Mouse (Mus musculus) lung, embryonic 14.5 days (tissue): ENCODE results near the gene 5730596B20Rik. TPM values are rescaled to one million over a fixed set of nuclear protein-coding genes. Genes with fewer than 3 reads are reported as not detected.

Experiments
- ATAC-seq: fragments of 200-750 bp; cut with Nextera tagmentation; 2 replicates; pipeline ENCODE4 v1.8.0; 2017; ENCODE audit warnings: mild to moderate bottlenecking, moderate TSS enrichment, moderate library complexity; ENCODE audit not compliant: insufficient read depth
- DNase-seq: peaks from one replicate; pipeline ENCODE4 v3.0.0-alpha.2; 2015
- H3K27ac ChIP-seq: fragments of 300-500 bp; sonication (generic); 2 replicates; pipeline ENCODE4 v1.5.1; 2014; ENCODE audit warnings: low read depth, mild to moderate bottlenecking, moderate library complexity
- H3K27me3 ChIP-seq: fragments of 300-500 bp; sonication (generic); 2 replicates; pipeline ENCODE4 v1.6.1; 2014; ENCODE audit warnings: low read length, control low read depth; ENCODE audit not compliant: insufficient read depth
- H3K36me3 ChIP-seq: fragments of 300-500 bp; sonication (generic); 2 replicates; pipeline ENCODE4 v1.6.1; 2014; ENCODE audit warnings: control low read depth; ENCODE audit not compliant: insufficient read depth
- H3K4me1 ChIP-seq: fragments of 300-500 bp; sonication (generic); 2 replicates; pipeline ENCODE4 v1.6.1; 2014; ENCODE audit warnings: antibody characterized with exemption, control low read depth; ENCODE audit not compliant: insufficient read depth
- H3K4me2 ChIP-seq: fragments of 300-500 bp; sonication (generic); 2 replicates; pipeline ENCODE4 v1.6.1; 2014; ENCODE audit warnings: mild to moderate bottlenecking
- H3K4me3 ChIP-seq: fragments of 300-500 bp; sonication (generic); 2 replicates; pipeline ENCODE4 v1.5.1; 2014; ENCODE audit warnings: low read depth, low read length
- H3K9ac ChIP-seq: fragments of 300-500 bp; sonication (generic); 2 replicates; pipeline ENCODE4 v1.6.1; 2014
- H3K9me3 ChIP-seq: fragments of 300-500 bp; sonication (generic); 2 replicates; pipeline ENCODE4 v1.6.1; 2016; ENCODE audit warnings: low read depth, low read length, control low read depth
- CTCF ChIP-seq: IDR thresholded peaks from 2 replicates; pipeline ENCODE4 v1.5.1; 2016; ENCODE audit warnings: antibody characterized with exemption, low read depth
- WGBS: fragments of 180-500 bp; shearing (Covaris S2); extraction: QIAGEN DNeasy Blood & Tissue Kit; methylation state at CpG from one replicate; pipeline ENCODE4 v1.1.7; 2014; 5-methylcytosine and 5-hydroxymethylcytosine counted together
- polyA plus RNA-seq: library from polyadenylated mRNA; unstranded; fragments of >200 nt; fragmentation: Nextera tagmentation; extraction: Ambion mirVana; gene quantifications from 2 replicates; pipeline ENCODE4 v1.2.1, GENCODE M21; 2014

The 5730596B20Rik gene
- polyA plus RNA-seq, 1 experiment from 2014 or later: 2.6 TPM

DNA sequence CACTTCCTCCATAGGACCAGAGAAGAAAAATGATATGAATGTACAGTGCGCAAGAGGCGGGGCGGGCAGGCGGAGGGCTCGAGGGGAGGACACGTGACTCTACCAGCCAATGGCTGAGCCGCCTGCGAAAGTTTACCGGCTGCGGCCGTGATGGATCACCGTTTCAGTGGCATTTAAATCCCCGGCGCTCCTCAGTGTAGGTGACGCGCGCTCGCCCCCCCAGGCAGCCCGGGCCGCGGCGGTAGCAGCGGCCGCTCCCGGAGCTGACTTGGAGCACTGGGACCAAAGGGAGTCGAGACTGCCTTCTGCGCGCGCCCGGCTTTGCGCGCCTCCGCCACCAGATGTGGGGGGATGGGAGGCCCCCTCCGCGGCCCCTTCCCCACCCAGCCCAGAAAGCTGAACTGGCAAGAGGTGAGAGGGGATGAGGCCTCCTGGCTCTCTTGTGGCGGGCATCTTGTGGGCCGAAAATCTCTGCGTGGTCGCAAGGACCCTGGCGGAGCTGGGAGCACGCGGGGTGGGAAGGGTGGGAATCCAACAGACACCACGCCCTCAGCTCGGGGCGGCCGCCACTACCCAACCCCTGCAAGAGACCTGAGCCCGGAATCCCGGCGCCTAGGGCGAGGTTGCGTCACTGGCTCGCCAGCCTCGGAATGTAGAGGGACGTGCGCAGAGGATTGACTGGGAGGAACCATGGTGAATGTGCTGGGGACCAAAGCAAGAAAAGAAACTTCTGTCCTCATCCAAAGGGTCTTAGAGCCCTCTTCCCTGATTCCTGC lies 18.8 kb upstream of the 5730596B20Rik start, which contains the start of gene Hoxa1:
Hoxa1 (minus strand) TSS at position 42 of the 776 bp plus-strand sequence.
- H3K4me1 ChIP-seq: no peaks in the 10 kb centered on the region

GRCm38 (mm10) chr6:52159164-52159761 lies 18.0 kb upstream of the 5730596B20Rik start:
- peak; percentile 13 for ATAC-seq
- no peaks in the 10 kb centered on the region for H3K9me3 ChIP-seq
- peak overlapping the region; percentile 79 for H3K4me2 ChIP-seq
- peak overlapping the region; percentile 91 for H3K9ac ChIP-seq
- peak overlapping the region; percentile 71 for H3K4me3 ChIP-seq
- peak; percentile 76 for DNase-seq
- H3K27me3 ChIP-seq: peaks cover 27% of the 10 kb centered on the region
- 4% methylated on average over 12 of the region's 12 CpGs for WGBS
- no peaks in the 10 kb centered on the region for H3K4me1 ChIP-seq
- H3K27ac ChIP-seq: peak overlapping the region; percentile 97
- H3K36me3 ChIP-seq: no peaks in the 10 kb centered on the region; the same call in 1 of the 2 replicates
- TF ChIP-seq CTCF: no peak

More for the DNA sequence above, 18.8 kb upstream of the 5730596B20Rik start, which contains the start of gene Hoxa1:
- Histone ChIP-seq H3K4me2 (peak within 1 kb of the TSS; percentile 79), H3K27me3 (peaks cover 27% of the 10 kb centered on the region), H3K4me3 (peak within 1 kb of the TSS; percentile 71), H3K9ac (peak within 1 kb of the TSS; percentile 91), H3K9me3 (no peaks in the 10 kb centered on the region), H3K36me3 (no peaks in the 10 kb centered on the region; the same call in 1 of the 2 replicates), H3K27ac (peak within 1 kb of the TSS; percentile 97)
- ATAC-seq (peak; percentile 84), DNase-seq (peak; percentile 96)
- under 1% methylated on average over 55 of the region's 55 CpGs for WGBS
- TF ChIP-seq CTCF: no peak

DNA sequence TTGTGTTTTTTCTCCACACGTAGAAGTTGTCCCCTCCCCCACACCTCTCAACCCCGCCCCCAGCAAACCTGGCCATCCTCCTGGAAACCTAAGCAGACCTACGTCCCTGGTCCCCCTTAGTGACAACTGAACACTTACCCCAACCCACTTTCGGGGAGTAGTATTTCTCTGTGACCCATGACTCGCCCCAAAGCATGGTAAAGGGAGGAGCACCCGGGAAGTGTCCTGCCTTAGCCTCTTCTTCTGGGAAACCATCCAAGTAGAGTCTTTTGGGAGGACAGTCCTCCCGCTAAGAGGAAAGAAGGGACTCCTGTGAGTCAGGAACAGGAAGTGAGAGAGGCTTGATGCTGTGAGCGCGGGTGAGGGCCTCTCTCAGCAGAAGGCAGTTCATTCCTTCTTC lies 17.3 kb upstream of the 5730596B20Rik start:
- WGBS: under 1% methylated on average over 9 of the region's 9 CpGs
- Histone ChIP-seq H3K9ac (peak overlapping the region; percentile 91), H3K4me2 (peak overlapping the region; percentile 79), H3K36me3 (no peaks in the 10 kb centered on the region; the same call in 1 of the 2 replicates), H3K27me3 (peaks cover 27% of the 10 kb centered on the region), H3K9me3 (no peaks in the 10 kb centered on the region), H3K4me3 (peak overlapping the region; percentile 71), H3K27ac (peak overlapping the region; percentile 97), H3K4me1 (no peaks in the 10 kb centered on the region)
- ATAC-seq (no peak), DNase-seq (peak; percentile 82)
- no peak for TF ChIP-seq CTCF

DNA sequence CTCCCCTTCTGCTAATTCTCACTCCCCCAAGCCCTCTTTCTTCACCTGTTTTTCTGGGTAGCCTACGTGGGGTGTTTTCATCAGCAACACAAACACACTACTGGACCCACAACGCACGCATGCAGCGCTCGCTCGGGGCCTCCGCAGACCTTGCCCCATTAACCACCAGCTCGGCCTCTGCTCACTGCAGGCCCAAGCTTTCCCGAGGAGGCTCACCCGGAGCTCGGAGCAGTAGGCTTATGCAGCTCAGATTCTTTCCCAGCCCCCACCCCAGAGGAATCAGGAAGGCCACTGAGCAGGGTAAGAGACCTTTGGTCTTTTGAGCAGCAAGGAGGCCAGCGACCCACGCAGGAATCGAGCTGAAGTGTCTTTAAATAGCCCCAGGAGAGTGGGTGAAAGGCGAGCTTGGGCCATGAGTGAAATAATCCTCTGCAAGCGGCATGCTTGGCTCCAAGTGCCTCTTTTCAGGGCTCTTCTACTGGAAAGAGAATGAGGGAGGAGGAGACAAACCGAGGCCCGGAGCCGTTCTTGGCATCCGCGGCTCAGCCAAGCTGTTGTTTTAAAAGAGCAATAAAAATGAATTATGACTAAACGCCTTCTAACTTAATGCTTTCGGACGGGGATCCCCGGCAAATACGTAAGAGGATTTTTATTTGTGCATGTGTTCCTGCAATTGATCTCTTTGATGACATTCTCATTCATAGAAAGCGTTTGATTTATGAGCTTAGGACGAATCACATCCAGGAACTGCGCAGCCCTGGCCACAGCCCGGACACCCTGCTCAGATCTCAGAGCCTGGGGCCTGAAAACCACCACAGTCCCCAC lies 16.6 kb upstream of the 5730596B20Rik start:
- no peak for TF ChIP-seq CTCF
- ATAC-seq (no peak), DNase-seq (peak; percentile 89)
- peaks cover 27% of the 10 kb centered on the region for H3K27me3 ChIP-seq
- no peaks in the 10 kb centered on the region; the same call in 1 of the 2 replicates for H3K36me3 ChIP-seq
- peak overlapping the region; percentile 71 for H3K4me3 ChIP-seq
- H3K4me2 ChIP-seq: peak overlapping the region; percentile 79
- no peaks in the 10 kb centered on the region for H3K9me3 ChIP-seq
- no peaks in the 10 kb centered on the region for H3K4me1 ChIP-seq
- WGBS: 1% methylated on average over 30 of the region's 30 CpGs
- H3K27ac ChIP-seq: peak overlapping the region; percentile 97
- H3K9ac ChIP-seq: peak overlapping the region; percentile 91

DNA sequence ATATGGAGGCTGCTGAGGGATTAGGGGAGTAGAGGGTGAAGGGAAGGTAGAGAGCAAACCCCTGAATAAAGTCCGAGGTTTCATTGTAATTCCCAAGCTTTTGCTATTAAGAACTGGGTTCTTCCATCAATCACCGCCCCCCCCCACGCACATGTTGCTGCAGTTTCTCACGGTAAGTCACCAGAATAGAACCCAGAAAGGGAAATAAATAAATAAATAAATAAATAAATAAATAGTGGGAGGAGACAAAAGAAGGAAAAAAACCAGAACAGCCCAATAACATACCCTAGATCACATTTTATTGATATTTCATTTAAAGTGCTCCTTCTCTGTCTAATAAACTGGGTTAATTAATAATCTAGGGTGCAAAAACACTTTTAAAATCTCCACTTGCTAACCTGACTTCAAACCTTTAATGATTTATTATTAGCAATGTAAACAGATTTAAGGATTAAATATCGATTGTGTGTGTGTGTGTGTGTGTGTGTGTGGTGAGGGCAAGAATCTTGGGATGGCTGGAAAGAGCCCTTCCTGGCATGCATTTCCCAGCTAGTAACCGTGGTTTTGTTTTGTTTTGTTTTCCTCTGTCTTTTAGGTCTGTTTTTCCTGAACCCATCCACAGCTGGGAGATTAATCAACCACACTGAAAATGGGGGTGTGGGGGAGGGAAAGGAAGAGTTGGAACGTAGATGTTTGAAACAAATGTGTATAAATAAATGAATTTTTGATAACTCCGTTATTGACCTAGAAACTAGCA lies 15.8 kb upstream of the 5730596B20Rik start:
- H3K4me3 ChIP-seq: peak overlapping the region; percentile 71
- peak overlapping the region; percentile 91 for H3K9ac ChIP-seq
- DNase-seq: no peak
- no peak for ATAC-seq
- H3K9me3 ChIP-seq: no peaks in the 10 kb centered on the region
- peaks cover 21% of the 10 kb centered on the region for H3K27me3 ChIP-seq
- peak overlapping the region; percentile 79 for H3K4me2 ChIP-seq
- no peak for TF ChIP-seq CTCF
- H3K36me3 ChIP-seq: no peaks in the 10 kb centered on the region; the same call in 1 of the 2 replicates
- H3K27ac ChIP-seq: peak overlapping the region; percentile 98
- 6% methylated on average over 8 of the region's 8 CpGs for WGBS
- no peaks in the 10 kb centered on the region for H3K4me1 ChIP-seq

DNA sequence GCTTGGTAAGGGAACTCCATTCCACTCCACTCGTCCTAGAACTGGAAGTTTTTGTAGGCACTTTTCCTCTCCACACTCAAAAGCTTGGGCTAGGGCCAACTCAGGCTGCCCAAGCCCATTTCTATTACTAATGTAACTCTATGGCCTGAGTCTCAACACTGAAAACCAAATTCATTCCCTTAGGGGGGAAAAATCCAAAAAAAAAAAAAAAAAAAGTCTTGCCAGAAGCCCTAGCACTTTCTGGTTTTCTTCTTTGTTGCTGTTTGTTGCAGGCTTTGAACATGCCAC lies 15.3 kb upstream of the 5730596B20Rik start:
- H3K27me3 ChIP-seq: peaks cover 16% of the 10 kb centered on the region
- DNase-seq: peak; percentile 83
- 0 out of 2 replicates have a peak, but pooled peaks cover 3% of the 10 kb centered on the region for H3K4me1 ChIP-seq
- 7% methylated on average over 1 of the region's 1 CpGs for WGBS
- no peaks in the 10 kb centered on the region; the same call in 1 of the 2 replicates for H3K36me3 ChIP-seq
- H3K4me2 ChIP-seq: peak overlapping the region; percentile 79
- peak overlapping the region; percentile 71 for H3K4me3 ChIP-seq
- no peak for ATAC-seq
- H3K9me3 ChIP-seq: no peaks in the 10 kb centered on the region
- peak overlapping the region; percentile 91 for H3K9ac ChIP-seq
- TF ChIP-seq CTCF: no peak
- H3K27ac ChIP-seq: peak overlapping the region; percentile 98
